Mouse (Mus musculus): ENCODE results near the gene Ndufc2. TPM values are rescaled to one million over a fixed set of nuclear protein-coding genes. Genes with fewer than 3 reads are reported as not detected.

The Ndufc2 gene
- polyA plus RNA-seq, 1 experiment from 2014 or later: 600 TPM

DNA sequence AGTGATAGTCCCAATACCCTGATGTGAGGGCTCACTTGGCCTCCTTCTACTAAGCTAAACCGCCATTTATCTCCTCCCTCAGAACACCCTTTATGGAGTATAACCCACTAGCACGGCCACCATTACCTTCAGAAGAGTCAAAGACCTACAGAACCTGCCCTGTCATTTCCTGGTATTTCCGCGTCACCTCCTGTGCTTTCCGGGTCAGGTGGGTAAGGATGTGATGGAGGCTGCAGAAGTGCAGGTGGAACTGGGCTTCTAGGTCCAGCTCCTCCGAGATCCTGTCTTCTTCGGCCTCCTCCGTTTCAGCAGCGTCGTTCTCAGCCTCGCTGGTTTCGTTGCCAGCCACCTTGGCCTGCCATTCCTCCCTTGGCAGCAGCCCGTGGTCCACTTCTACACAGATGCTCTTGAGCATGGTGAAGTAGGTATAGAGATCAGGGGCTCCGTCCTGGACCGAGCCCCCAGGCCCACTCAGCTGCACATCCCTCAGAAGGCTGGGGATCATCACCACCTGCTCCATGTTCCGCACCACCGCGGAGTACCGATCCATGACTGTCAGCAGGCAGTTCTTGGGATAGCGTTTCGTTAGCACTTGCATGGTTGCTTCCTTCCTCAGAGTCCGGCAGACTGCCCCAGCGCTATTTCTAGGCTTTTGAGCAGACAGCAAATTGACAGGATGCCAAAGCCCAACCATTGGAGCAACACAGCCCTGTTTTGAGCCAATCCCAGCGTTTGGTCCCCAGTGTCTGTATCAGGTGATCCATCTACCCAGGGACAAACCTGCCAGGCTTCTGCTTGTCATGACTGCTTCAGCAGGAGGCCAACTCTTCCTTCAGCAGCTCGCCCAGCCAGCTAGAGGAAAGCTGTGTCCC is 17.3 kb downstream of the Ndufc2 start, which contains the start of gene Thrsp:
Gene Thrsp (minus strand): TSS at position 825 of the 872 bp plus-strand sequence.
- ATAC-seq (replicated peaks; ENCODE audit: extremely low read depth, insufficient read depth, low FRiP score): peak; percentile 66
- H3K27ac ChIP-seq (ENCODE audit: low read length): no peak within 1 kb of the TSS

DNA sequence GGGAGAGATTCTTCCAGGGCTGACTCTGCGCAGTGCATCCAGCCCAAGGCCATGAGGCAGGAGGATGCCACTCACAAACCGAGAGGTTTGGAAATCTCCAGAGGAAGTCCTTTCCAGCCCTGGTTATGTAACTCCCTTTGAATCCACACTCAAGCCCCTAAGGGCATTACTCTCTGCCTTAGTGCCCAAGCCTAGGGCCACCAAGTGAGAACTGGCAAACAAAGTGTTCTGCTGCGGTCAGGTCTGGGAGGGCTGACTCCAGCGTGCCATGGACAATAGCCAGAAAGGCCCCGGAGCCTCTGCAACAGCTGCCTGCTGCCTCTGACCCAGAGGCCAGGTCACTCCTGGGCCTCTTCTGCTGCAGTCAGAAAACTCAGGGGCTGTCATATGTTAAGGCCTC is 18.9 kb downstream of the Ndufc2 start:
- ATAC-seq (replicated peaks; ENCODE audit: extremely low read depth, insufficient read depth, low FRiP score): no peak
- Histone ChIP-seq H3K9me3 (replicated peaks; ENCODE audit: control insufficient read depth, low read length) (no peaks in the 10 kb centered on the region), H3K36me3 (ENCODE audit: control insufficient read depth, insufficient read depth) (no peaks in the 10 kb centered on the region), H3K27me3 (ENCODE audit: control insufficient read depth, insufficient read depth, low read length) (no peaks in the 10 kb centered on the region), H3K9ac (ENCODE audit: low read length) (no peak overlapping the region), H3K27ac (ENCODE audit: low read length) (no peak overlapping the region), H3K4me3 (ENCODE audit: low read length) (no peak overlapping the region), H3K4me1 (ENCODE audit: control insufficient read depth, insufficient read depth, low read length) (peaks cover 19% of the 10 kb centered on the region; the same call in 1 of the 2 replicates), H3K4me2 (ENCODE audit: low read depth, low read length) (no peak overlapping the region)
- WGBS: 66% methylated on average over 5 of the region's 5 CpGs

More for the DNA sequence above, 17.3 kb downstream of the Ndufc2 start, which contains the start of gene Thrsp:
- WGBS: 58% methylated on average over 25 of the region's 25 CpGs
- H3K9ac ChIP-seq (ENCODE audit: low read length): no peak within 1 kb of the TSS
- 0 out of 2 replicates have a peak within 1 kb of the TSS, but pooled peaks have one; percentile 21 for H3K4me3 ChIP-seq (ENCODE audit: low read length)
- peak within 1 kb of the TSS; percentile 54 for H3K4me2 ChIP-seq (ENCODE audit: low read depth, low read length)
- no peaks in the 10 kb centered on the region for H3K9me3 ChIP-seq (replicated peaks; ENCODE audit: control insufficient read depth, low read length)
- no peaks in the 10 kb centered on the region for H3K27me3 ChIP-seq (ENCODE audit: control insufficient read depth, insufficient read depth, low read length)
- H3K4me1 ChIP-seq (ENCODE audit: control insufficient read depth, insufficient read depth, low read length): peaks cover 19% of the 10 kb centered on the region; the same call in 1 of the 2 replicates
- no peaks in the 10 kb centered on the region for H3K36me3 ChIP-seq (ENCODE audit: control insufficient read depth, insufficient read depth)

DNA sequence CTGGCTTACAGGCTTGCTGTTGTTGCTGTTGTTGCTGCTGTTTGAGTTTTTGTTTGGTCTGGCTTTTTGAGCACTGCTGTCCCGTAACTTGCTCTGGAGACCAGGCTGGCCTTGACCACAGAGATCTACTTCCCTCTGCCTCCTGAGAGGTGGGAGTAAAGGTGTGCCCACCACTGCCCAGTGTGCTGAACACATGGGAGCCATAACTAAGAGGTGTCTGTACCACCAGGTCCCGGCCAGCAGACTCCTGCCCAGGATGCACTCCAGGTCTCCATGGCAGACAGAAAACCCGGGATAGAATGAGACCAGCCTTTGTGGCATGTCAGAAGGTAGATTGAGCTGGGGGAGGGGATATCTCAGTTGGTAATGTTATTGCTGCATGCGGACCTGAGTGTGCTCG is 19.4 kb downstream of the Ndufc2 start:
- no peak for ATAC-seq (replicated peaks; ENCODE audit: extremely low read depth, insufficient read depth, low FRiP score)
- 81% methylated on average over 5 of the region's 5 CpGs for WGBS

DNA sequence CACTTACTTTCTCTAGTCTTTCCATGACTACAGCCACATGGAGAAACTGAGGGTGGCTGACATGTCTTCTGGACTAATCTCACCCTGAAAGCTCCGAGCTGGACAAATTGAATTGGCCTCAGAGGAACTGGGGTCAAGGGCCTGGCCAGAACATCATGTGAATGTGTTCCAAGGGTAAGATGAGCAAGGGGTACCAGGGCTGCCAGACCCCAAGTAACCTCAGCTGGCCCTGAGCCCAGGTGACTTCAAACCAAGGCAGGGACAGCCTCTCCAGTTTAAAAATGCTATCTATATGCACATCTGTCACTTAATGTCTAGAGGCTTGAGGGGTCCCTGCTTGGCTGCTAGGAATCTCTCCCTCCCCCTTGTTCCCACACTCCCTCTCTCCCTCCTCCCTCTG is 20.6 kb downstream of the Ndufc2 start:
- WGBS: 57% methylated on average over 1 of the region's 1 CpGs
- no peak for ATAC-seq (replicated peaks; ENCODE audit: extremely low read depth, insufficient read depth, low FRiP score)
- H3K36me3 ChIP-seq (ENCODE audit: control insufficient read depth, insufficient read depth): no peaks in the 10 kb centered on the region
- H3K4me1 ChIP-seq (ENCODE audit: control insufficient read depth, insufficient read depth, low read length): peaks cover 14% of the 10 kb centered on the region; the same call in 1 of the 2 replicates
- H3K27ac ChIP-seq (ENCODE audit: low read length): no peak overlapping the region
- H3K9ac ChIP-seq (ENCODE audit: low read length): no peak overlapping the region
- H3K27me3 ChIP-seq (ENCODE audit: control insufficient read depth, insufficient read depth, low read length): no peaks in the 10 kb centered on the region
- no peak overlapping the region for H3K4me2 ChIP-seq (ENCODE audit: low read depth, low read length)
- H3K4me3 ChIP-seq (ENCODE audit: low read length): no peak overlapping the region
- no peaks in the 10 kb centered on the region for H3K9me3 ChIP-seq (replicated peaks; ENCODE audit: control insufficient read depth, low read length)

More for the DNA sequence above, 19.4 kb downstream of the Ndufc2 start:
- H3K9ac ChIP-seq (ENCODE audit: low read length): no peak overlapping the region
- H3K4me3 ChIP-seq (ENCODE audit: low read length): no peak overlapping the region
- H3K4me2 ChIP-seq (ENCODE audit: low read depth, low read length): no peak overlapping the region
- H3K9me3 ChIP-seq (replicated peaks; ENCODE audit: control insufficient read depth, low read length): no peaks in the 10 kb centered on the region
- H3K27me3 ChIP-seq (ENCODE audit: control insufficient read depth, insufficient read depth, low read length): no peaks in the 10 kb centered on the region
- no peaks in the 10 kb centered on the region for H3K36me3 ChIP-seq (ENCODE audit: control insufficient read depth, insufficient read depth)
- H3K27ac ChIP-seq (ENCODE audit: low read length): no peak overlapping the region
- peaks cover 16% of the 10 kb centered on the region; the same call in 1 of the 2 replicates for H3K4me1 ChIP-seq (ENCODE audit: control insufficient read depth, insufficient read depth, low read length)

DNA sequence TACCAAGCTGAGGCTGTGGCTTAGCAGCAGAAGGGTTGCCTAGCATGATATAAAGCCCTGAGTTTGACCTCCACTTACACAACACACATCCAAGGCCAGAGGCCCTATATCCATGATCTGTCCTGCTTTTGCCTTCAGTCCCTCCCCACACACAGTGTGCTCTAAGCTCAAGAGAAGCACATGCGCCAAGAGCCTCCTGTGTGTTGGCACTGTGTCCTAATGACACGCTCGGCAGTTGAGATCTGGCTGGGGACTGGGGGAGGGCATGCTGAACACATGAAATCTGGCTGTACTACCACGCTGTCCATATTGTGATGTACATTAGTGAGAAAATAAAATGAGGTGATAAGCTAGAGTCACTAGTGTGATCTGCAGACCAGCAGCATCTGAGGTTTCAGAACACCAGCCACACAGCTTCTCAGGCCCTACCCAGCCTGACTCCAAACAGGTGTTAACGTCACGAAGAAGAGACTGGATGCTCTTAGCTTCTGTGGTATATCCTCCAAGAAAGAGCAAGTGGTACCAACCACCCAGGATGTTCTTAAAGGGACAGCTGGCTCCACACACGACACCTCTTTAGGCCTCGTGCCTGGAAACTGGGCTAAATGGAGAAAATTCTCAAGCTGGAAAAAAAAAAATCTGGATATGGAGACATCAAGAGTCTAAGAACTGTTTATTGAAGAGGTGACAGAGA is 21.3 kb downstream of the Ndufc2 start:
- no peak overlapping the region for H3K4me3 ChIP-seq (ENCODE audit: low read length)
- H3K9ac ChIP-seq (ENCODE audit: low read length): no peak overlapping the region
- no peak overlapping the region for H3K27ac ChIP-seq (ENCODE audit: low read length)
- ATAC-seq (replicated peaks; ENCODE audit: extremely low read depth, insufficient read depth, low FRiP score): no peak
- H3K4me1 ChIP-seq (ENCODE audit: control insufficient read depth, insufficient read depth, low read length): peaks cover 14% of the 10 kb centered on the region; the same call in 1 of the 2 replicates
- no peaks in the 10 kb centered on the region for H3K9me3 ChIP-seq (replicated peaks; ENCODE audit: control insufficient read depth, low read length)
- H3K27me3 ChIP-seq (ENCODE audit: control insufficient read depth, insufficient read depth, low read length): no peaks in the 10 kb centered on the region
- no peaks in the 10 kb centered on the region for H3K36me3 ChIP-seq (ENCODE audit: control insufficient read depth, insufficient read depth)
- no peak overlapping the region for H3K4me2 ChIP-seq (ENCODE audit: low read depth, low read length)
- 68% methylated on average over 8 of the region's 8 CpGs for WGBS

DNA sequence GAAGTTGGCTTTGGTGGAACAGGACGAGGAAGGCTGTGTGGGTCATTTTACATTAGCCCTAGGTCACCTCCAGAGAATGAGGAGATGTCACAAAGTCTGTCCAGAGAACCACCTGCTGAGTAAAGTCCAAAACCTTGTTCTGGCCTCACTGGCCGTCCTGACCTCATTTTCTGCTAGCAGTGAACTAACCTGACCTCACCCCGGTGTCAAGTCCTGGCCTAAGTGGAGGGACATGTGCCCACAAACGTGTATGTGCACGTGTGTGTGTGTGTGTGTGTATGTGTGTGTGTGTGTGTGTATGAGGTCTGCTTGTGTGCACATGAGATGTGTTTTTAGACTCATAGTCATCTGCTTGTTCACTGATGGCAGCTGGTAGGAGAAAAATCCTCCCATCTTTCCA is 24.0 kb downstream of the Ndufc2 start:
- Histone ChIP-seq H3K9ac (ENCODE audit: low read length) (no peak overlapping the region), H3K36me3 (ENCODE audit: control insufficient read depth, insufficient read depth) (no peaks in the 10 kb centered on the region), H3K4me1 (ENCODE audit: control insufficient read depth, insufficient read depth, low read length) (peaks cover 5% of the 10 kb centered on the region; the same call in 1 of the 2 replicates), H3K27ac (ENCODE audit: low read length) (no peak overlapping the region), H3K9me3 (replicated peaks; ENCODE audit: control insufficient read depth, low read length) (no peaks in the 10 kb centered on the region), H3K4me2 (ENCODE audit: low read depth, low read length) (no peak overlapping the region), H3K27me3 (ENCODE audit: control insufficient read depth, insufficient read depth, low read length) (no peaks in the 10 kb centered on the region), H3K4me3 (ENCODE audit: low read length) (no peak overlapping the region)
- 46% methylated on average over 5 of the region's 5 CpGs for WGBS
- ATAC-seq (replicated peaks; ENCODE audit: extremely low read depth, insufficient read depth, low FRiP score): no peak

DNA sequence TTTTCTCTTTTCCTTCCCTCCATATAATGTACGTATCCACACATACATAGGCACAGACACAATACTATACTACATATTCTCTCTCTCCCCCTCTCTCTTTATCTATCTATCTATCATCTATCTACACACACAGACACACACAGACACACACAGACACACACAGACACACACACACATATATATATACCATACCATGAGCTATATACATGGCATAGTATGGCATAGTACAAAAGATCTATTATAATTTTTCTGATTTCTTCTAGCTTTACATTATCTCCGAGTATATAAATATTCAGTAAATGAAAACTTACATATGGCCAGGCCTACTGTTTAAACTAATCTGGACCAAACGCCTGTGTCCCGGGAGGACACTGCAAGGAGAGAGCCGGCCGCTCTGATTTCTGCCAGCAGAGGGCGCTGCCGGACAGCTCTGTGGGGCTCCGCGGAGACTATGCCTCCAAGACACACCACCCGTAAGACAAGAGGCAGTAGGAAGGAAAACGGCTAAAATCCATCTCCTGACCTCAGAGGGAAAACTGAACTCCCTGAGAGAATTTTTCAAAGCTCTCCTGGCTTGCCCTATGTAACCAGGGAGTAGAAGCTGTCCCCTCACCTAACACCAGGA is 24.9 kb downstream of the Ndufc2 start:
- WGBS: 8% methylated on average over 12 of the region's 12 CpGs
- H3K27me3 ChIP-seq (ENCODE audit: control insufficient read depth, insufficient read depth, low read length): no peaks in the 10 kb centered on the region
- ATAC-seq (replicated peaks; ENCODE audit: extremely low read depth, insufficient read depth, low FRiP score): peak; percentile 76

DNA sequence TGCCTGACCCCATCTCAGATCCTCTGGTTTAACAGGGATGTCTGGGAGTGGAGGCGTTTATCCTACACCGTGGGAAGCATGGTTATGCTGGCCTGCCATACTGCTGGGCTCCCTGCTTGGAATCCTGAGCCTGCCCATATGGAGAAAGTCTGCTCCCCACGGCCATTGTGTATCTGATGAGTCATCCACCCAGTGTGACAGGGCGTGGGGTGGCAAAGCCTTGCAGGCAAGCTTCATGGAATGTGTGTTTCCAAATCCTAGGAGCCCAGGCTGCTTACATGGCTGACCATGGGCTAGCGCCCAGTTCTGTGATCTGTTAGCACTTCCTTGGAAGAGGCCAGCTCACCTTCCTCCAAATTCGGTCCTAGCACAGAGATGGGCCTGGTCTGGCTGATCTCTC is 26.8 kb downstream of the Ndufc2 start:
- no peaks in the 10 kb centered on the region for H3K9me3 ChIP-seq (replicated peaks; ENCODE audit: control insufficient read depth, low read length)
- no peak overlapping the region for H3K27ac ChIP-seq (ENCODE audit: low read length)
- no peaks in the 10 kb centered on the region for H3K27me3 ChIP-seq (ENCODE audit: control insufficient read depth, insufficient read depth, low read length)
- no peak for ATAC-seq (replicated peaks; ENCODE audit: extremely low read depth, insufficient read depth, low FRiP score)
- no peak overlapping the region for H3K4me3 ChIP-seq (ENCODE audit: low read length)
- 59% methylated on average over 6 of the region's 6 CpGs for WGBS
- no peak overlapping the region for H3K4me2 ChIP-seq (ENCODE audit: low read depth, low read length)
- no peaks in the 10 kb centered on the region for H3K36me3 ChIP-seq (ENCODE audit: control insufficient read depth, insufficient read depth)
- peaks cover 7% of the 10 kb centered on the region; the same call in 1 of the 2 replicates for H3K4me1 ChIP-seq (ENCODE audit: control insufficient read depth, insufficient read depth, low read length)
- H3K9ac ChIP-seq (ENCODE audit: low read length): no peak overlapping the region

More for the DNA sequence above, 24.9 kb downstream of the Ndufc2 start:
- peaks cover 6% of the 10 kb centered on the region; the same call in 1 of the 2 replicates for H3K4me1 ChIP-seq (ENCODE audit: control insufficient read depth, insufficient read depth, low read length)
- no peak overlapping the region for H3K27ac ChIP-seq (ENCODE audit: low read length)
- no peak overlapping the region for H3K4me3 ChIP-seq (ENCODE audit: low read length)
- H3K9ac ChIP-seq (ENCODE audit: low read length): 0 out of 2 replicates have a peak overlapping the region, but pooled peaks have one; percentile 30
- no peaks in the 10 kb centered on the region for H3K9me3 ChIP-seq (replicated peaks; ENCODE audit: control insufficient read depth, low read length)
- H3K4me2 ChIP-seq (ENCODE audit: low read depth, low read length): no peak overlapping the region
- no peaks in the 10 kb centered on the region for H3K36me3 ChIP-seq (ENCODE audit: control insufficient read depth, insufficient read depth)
